Mouse (Mus musculus): ENCODE data around the gene Creld2. TPM values are rescaled to one million over a fixed set of nuclear protein-coding genes. Genes with fewer than 3 reads are reported as not detected.

Gene Creld2
- total and polyA plus RNA-seq, 3 experiments: 13.6 to 24.7 (median 23.6) TPM

DNA sequence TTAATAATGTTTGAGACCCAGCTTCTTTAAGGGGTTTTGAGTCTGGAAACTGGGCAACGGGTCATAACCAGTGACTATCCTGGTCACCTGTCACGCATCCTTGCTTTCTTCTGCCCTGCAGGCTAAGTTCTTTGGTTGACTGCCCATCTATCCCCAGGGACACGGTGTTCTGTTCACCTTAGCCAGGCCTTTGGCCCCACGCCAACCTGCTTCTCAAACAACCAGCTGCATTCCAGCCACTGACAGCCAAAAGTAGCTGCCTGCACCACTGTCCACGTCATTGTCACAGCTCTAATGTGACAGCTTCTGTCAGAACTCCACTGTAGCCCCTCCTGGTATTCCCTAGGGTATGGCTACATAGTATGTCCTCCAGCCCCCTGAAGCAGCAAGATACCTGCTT, 12.0 kb downstream of the Creld2 start:
- intact Hi-C loops (cut with DNase I): no loop called here
- DNase-seq: peak; percentile 77 to 83
- no peaks in the 10 kb centered on the region for H3K36me3 ChIP-seq (ENCODE audit: control insufficient read depth, insufficient read depth, low read length)
- H3K27me3 ChIP-seq (ENCODE audit: control insufficient read depth, insufficient read depth, low read length): no peaks in the 10 kb centered on the region
- H3K79me2 ChIP-seq (replicated peaks; ENCODE audit: control insufficient read depth, insufficient read depth, low read length): no peaks in the 10 kb centered on the region
- WGBS: 28% methylated on average over 5 of the region's 5 CpGs
- no peak overlapping the region for H3K9ac ChIP-seq (ENCODE audit: low read depth, low read length)
- TF ChIP-seq EP300 (IDR thresholded peaks at IDR 0.05; ENCODE audit: insufficient read depth, low read depth, low read length): peak; percentile 99
- TF ChIP-seq CTCF (IDR thresholded peaks at IDR 0.05): no peak
- 0 out of 2 replicates have a peak, but pooled peaks have one; percentile 56 for TF ChIP-seq POLR2A (IDR thresholded peaks at IDR 0.05; ENCODE audit: insufficient read depth, low read depth, low read length)
- peaks cover 15% of the 10 kb centered on the region for H3K4me1 ChIP-seq (ENCODE audit: control insufficient read depth, insufficient read depth, low read length)
- H3K27ac ChIP-seq: peak overlapping the region; percentile 58
- no peak overlapping the region for H3K4me3 ChIP-seq

DNA sequence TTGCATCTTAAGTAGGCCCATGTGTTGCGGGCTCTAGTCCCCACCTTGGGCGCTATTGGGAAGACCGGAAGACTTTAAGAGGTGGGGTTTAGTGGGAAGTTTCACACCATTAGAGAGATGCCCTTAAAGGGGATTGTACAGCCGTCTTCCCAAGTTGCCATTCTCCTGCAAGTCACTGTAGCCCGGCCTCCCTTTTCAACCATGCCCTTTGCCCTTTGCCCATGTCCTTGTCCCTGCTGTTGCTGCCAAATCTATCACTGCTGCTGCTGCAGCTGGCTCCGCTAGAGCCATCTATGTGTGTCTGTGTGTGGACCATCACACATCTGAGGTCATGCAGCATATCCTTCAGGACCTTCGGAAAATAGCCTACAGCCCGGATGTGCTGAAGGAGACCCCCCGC, 13.1 kb downstream of the Creld2 start:
- H3K4me1 ChIP-seq (ENCODE audit: control insufficient read depth, insufficient read depth, low read length): peaks cover 15% of the 10 kb centered on the region
- no peaks in the 10 kb centered on the region for H3K36me3 ChIP-seq (ENCODE audit: control insufficient read depth, insufficient read depth, low read length)
- intact Hi-C loops (cut with DNase I): no loop called here
- H3K27ac ChIP-seq: no peak overlapping the region
- H3K79me2 ChIP-seq (replicated peaks; ENCODE audit: control insufficient read depth, insufficient read depth, low read length): no peaks in the 10 kb centered on the region
- DNase-seq: no peak
- 76% methylated on average over 9 of the region's 9 CpGs for WGBS
- no peak overlapping the region for H3K4me3 ChIP-seq
- no peak overlapping the region for H3K9ac ChIP-seq (ENCODE audit: low read depth, low read length)
- H3K27me3 ChIP-seq (ENCODE audit: control insufficient read depth, insufficient read depth, low read length): no peaks in the 10 kb centered on the region
- no peak for TF ChIP-seq CTCF (IDR thresholded peaks at IDR 0.05)
- no peak for TF ChIP-seq EP300 (IDR thresholded peaks at IDR 0.05; ENCODE audit: insufficient read depth, low read depth, low read length)
- TF ChIP-seq POLR2A (IDR thresholded peaks at IDR 0.05; ENCODE audit: insufficient read depth, low read depth, low read length): no peak

DNA sequence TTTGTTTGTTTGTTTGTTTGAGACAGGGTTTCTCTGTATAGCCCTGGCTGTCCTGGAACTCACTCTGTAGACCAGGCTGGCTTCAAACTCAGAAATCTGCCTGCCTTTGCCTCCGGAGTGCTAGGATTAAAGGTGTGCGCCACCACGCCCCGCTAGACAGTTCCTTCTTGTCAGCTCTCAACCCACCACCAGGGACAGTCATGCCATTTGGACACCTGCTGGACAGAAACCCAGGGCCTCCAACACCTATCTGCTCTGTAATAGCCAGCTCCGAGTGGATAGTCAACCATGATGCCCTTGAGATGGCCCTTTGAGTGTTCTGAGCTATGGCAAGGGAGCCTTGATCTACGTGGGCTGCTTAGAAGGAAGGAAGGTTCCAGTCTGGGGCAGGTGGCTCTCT, 16.6 kb downstream of the Creld2 start:
- no peaks in the 10 kb centered on the region for H3K36me3 ChIP-seq (ENCODE audit: control insufficient read depth, insufficient read depth, low read length)
- H3K79me2 ChIP-seq (replicated peaks; ENCODE audit: control insufficient read depth, insufficient read depth, low read length): no peaks in the 10 kb centered on the region
- intact Hi-C loops (cut with DNase I): no loop called here
- H3K9ac ChIP-seq (ENCODE audit: low read depth, low read length): no peak overlapping the region
- H3K27me3 ChIP-seq (ENCODE audit: control insufficient read depth, insufficient read depth, low read length): no peaks in the 10 kb centered on the region
- DNase-seq: no peak
- H3K4me1 ChIP-seq (ENCODE audit: control insufficient read depth, insufficient read depth, low read length): peaks cover 17% of the 10 kb centered on the region
- peak overlapping the region; percentile 59 for H3K27ac ChIP-seq
- TF ChIP-seq EP300 (IDR thresholded peaks at IDR 0.05; ENCODE audit: insufficient read depth, low read depth, low read length) (no peak), POLR2A (IDR thresholded peaks at IDR 0.05; ENCODE audit: insufficient read depth, low read depth, low read length) (no peak), CTCF (IDR thresholded peaks at IDR 0.05) (peak; percentile 52)
- H3K4me3 ChIP-seq: no peak overlapping the region
- 73% methylated on average over 6 of the region's 6 CpGs for WGBS

DNA sequence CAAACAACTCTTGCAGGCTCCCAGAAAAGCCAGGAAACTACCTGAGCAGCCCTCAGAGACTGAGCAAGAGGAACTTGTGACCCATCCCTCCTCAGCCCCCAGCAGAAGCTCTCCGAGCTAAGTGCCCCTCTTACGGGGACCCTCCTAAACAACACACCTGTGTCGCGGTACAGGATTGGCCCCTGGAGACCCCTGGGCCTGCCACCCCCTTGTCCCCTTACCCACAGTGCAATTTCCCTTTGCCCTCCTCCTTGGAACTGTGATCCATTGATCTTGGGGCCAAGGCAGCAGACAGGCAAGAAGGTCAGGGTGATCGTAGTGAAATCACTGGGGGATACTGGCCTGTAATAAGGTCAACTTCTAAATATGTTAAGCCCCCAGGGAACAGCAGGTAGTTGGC, 17.1 kb downstream of the Creld2 start:
- H3K79me2 ChIP-seq (replicated peaks; ENCODE audit: control insufficient read depth, insufficient read depth, low read length): no peaks in the 10 kb centered on the region
- WGBS: 72% methylated on average over 5 of the region's 5 CpGs
- no peak for TF ChIP-seq POLR2A (IDR thresholded peaks at IDR 0.05; ENCODE audit: insufficient read depth, low read depth, low read length)
- no peak for TF ChIP-seq EP300 (IDR thresholded peaks at IDR 0.05; ENCODE audit: insufficient read depth, low read depth, low read length)
- no peak for TF ChIP-seq CTCF (IDR thresholded peaks at IDR 0.05)
- no peak for DNase-seq
- H3K27me3 ChIP-seq (ENCODE audit: control insufficient read depth, insufficient read depth, low read length): no peaks in the 10 kb centered on the region
- peak overlapping the region; percentile 59 for H3K27ac ChIP-seq
- H3K4me3 ChIP-seq: no peak overlapping the region
- H3K9ac ChIP-seq (ENCODE audit: low read depth, low read length): peak overlapping the region; percentile 40
- H3K36me3 ChIP-seq (ENCODE audit: control insufficient read depth, insufficient read depth, low read length): no peaks in the 10 kb centered on the region
- intact Hi-C loops (cut with DNase I): no loop called here
- peaks cover 17% of the 10 kb centered on the region for H3K4me1 ChIP-seq (ENCODE audit: control insufficient read depth, insufficient read depth, low read length)

DNA sequence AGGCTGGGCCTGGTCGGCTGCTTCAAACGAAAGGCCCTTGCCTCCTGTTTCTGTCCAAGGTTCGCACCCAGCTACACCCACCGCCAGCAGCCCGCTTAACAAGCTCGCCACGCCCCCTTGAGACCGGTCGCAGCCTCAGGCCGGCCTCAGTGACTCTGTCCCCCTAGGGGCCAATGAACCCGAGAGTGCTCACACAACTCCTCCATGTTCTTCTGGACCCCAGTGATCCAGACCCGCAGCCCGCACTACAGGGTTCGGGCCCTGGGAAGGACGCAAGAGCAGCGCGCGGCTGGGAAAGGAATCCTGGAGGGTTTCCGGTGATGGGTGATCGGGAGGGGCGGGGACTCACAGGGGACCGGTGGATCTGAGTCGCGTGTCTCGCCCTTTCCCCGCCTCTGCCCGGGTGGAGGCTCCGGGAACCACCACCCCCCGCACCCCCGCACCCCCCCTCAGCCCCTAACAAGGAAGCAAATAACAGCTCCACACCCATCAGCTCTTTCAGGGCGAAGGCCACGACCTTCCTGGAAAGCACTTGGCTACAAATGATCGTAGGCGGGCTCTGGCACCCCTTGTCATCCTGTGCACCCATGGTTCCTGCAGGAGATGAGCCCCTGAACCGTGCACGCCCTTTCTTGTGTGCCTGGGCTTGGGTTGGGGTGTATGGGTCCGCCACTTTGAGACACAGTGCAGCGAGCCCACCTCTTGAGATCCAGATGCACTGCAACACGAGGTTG, 17.9 kb downstream of the Creld2 start:
- intact Hi-C loops (cut with DNase I): no loop called here
- peak overlapping the region; percentile 92 for H3K27ac ChIP-seq
- H3K79me2 ChIP-seq (replicated peaks; ENCODE audit: control insufficient read depth, insufficient read depth, low read length): no peaks in the 10 kb centered on the region
- peak; percentile 83 to 88 for DNase-seq
- H3K36me3 ChIP-seq (ENCODE audit: control insufficient read depth, insufficient read depth, low read length): no peaks in the 10 kb centered on the region
- TF ChIP-seq POLR2A (IDR thresholded peaks at IDR 0.05; ENCODE audit: insufficient read depth, low read depth, low read length) (peak; percentile 30), EP300 (IDR thresholded peaks at IDR 0.05; ENCODE audit: insufficient read depth, low read depth, low read length) (peak; percentile 94), CTCF (IDR thresholded peaks at IDR 0.05) (peak; percentile 47)
- peak overlapping the region; percentile 59 for H3K4me3 ChIP-seq
- 2% methylated on average over 39 of the region's 39 CpGs for WGBS
- peak overlapping the region; percentile 77 for H3K9ac ChIP-seq (ENCODE audit: low read depth, low read length)
- H3K4me1 ChIP-seq (ENCODE audit: control insufficient read depth, insufficient read depth, low read length): peaks cover 17% of the 10 kb centered on the region
- H3K27me3 ChIP-seq (ENCODE audit: control insufficient read depth, insufficient read depth, low read length): no peaks in the 10 kb centered on the region

DNA sequence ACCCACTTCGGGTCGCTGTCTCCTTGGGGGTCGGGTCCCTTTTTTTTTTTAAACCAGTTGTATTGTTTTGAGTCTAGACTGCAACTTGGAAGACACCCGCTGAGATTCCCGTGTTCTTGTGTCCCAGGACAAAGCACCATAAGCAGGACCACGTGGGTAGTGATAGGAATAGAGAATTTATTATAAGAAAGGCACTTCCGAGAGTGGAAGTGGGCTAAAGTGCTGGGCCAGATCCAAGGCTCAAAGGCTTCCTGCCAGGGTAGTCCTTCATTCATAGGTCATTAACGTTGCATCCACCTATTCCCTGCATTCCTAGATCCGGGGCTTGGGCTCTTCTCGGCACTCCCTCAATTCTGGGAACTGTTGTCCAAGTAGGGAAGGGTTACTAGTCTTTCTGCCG, 18.5 kb downstream of the Creld2 start:
- DNase-seq: peak; percentile 61 to 70
- Histone ChIP-seq H3K79me2 (replicated peaks; ENCODE audit: control insufficient read depth, insufficient read depth, low read length) (no peaks in the 10 kb centered on the region), H3K27ac (peak overlapping the region; percentile 92), H3K4me1 (ENCODE audit: control insufficient read depth, insufficient read depth, low read length) (peaks cover 17% of the 10 kb centered on the region), H3K36me3 (ENCODE audit: control insufficient read depth, insufficient read depth, low read length) (no peaks in the 10 kb centered on the region), H3K9ac (ENCODE audit: low read depth, low read length) (peak overlapping the region; percentile 51), H3K27me3 (ENCODE audit: control insufficient read depth, insufficient read depth, low read length) (no peaks in the 10 kb centered on the region), H3K4me3 (peak overlapping the region; percentile 59)
- 2% methylated on average over 11 of the region's 11 CpGs for WGBS
- TF ChIP-seq POLR2A (IDR thresholded peaks at IDR 0.05; ENCODE audit: insufficient read depth, low read depth, low read length): peak; percentile 26; the same call in 1 of the 2 replicates
- no peak for TF ChIP-seq CTCF (IDR thresholded peaks at IDR 0.05)
- 0 out of 2 replicates have a peak, but pooled peaks have one; percentile 55 for TF ChIP-seq EP300 (IDR thresholded peaks at IDR 0.05; ENCODE audit: insufficient read depth, low read depth, low read length)
- intact Hi-C loops (cut with DNase I): no loop called here
